Mouse (Mus musculus) kidney, embryonic 14.5 days (tissue): ENCODE data around the gene Larp7. TPM values are rescaled to one million over a fixed set of nuclear protein-coding genes. Genes with fewer than 3 reads are reported as not detected.
A peak's percentile ranks its signal among the peaks of the same experiment; 100 is the strongest.

Experiments
- ATAC-seq: fragments of 200-750 bp; cut with Nextera tagmentation; 2 replicates; pipeline ENCODE4 v1.8.0; 2017; ENCODE audit warnings: moderate number of reproducible peaks, mild to moderate bottlenecking, moderate TSS enrichment, moderate library complexity; ENCODE audit not compliant: low FRiP score, low TSS enrichment
- H3K27ac ChIP-seq: fragments of 300-500 bp; sonication (generic); 2 replicates; pipeline ENCODE4 v1.5.1; 2014; ENCODE audit warnings: low read depth, mild to moderate bottlenecking, low read length, moderate library complexity, mixed read lengths
- H3K27me3 ChIP-seq: fragments of 300-500 bp; sonication (generic); 2 replicates; pipeline ENCODE4 v1.6.1; 2014; ENCODE audit warnings: mild to moderate bottlenecking, low read length; ENCODE audit not compliant: control insufficient read depth, insufficient read depth
- H3K36me3 ChIP-seq: fragments of 300-500 bp; sonication (generic); 2 replicates; pipeline ENCODE4 v1.6.1; 2014; ENCODE audit warnings: low read length, mixed read lengths; ENCODE audit not compliant: control insufficient read depth, insufficient read depth
- H3K4me1 ChIP-seq: fragments of 300-500 bp; sonication (generic); 2 replicates; pipeline ENCODE4 v1.6.1; 2014; ENCODE audit warnings: low read length, mixed read lengths; ENCODE audit not compliant: control insufficient read depth, insufficient read depth
- H3K4me2 ChIP-seq: fragments of 300-500 bp; sonication (generic); replicated peaks from 2 replicates; pipeline ENCODE4 v1.6.1; 2014; ENCODE audit warnings: low read depth, mild to moderate bottlenecking, low read length
- H3K4me3 ChIP-seq: fragments of 300-500 bp; sonication (generic); 2 replicates; pipeline ENCODE4 v1.5.1; 2014; ENCODE audit warnings: mild to moderate bottlenecking, low read length
- H3K9ac ChIP-seq: fragments of 300-500 bp; sonication (generic); 2 replicates; pipeline ENCODE4 v1.6.1; 2014; ENCODE audit warnings: low read depth, mild to moderate bottlenecking, low read length, moderate library complexity
- H3K9me3 ChIP-seq: fragments of 300-500 bp; sonication (generic); 2 replicates; pipeline ENCODE4 v1.6.1; 2016; ENCODE audit warnings: low read length; ENCODE audit not compliant: control insufficient read depth
- WGBS: fragments of 180-500 bp; shearing (Covaris S2); extraction: QIAGEN DNeasy Blood & Tissue Kit; methylation state at CpG from one replicate; pipeline ENCODE4 v1.1.7; 2014; 5-methylcytosine and 5-hydroxymethylcytosine counted together
- microRNA counts: library from miRNA; unstranded; fragments of <30 nt; microRNA quantifications from one replicate; lab custom pipeline; 2017
- microRNA-seq: library from miRNA; unstranded; fragments of <30 nt; microRNA quantifications from one replicate; pipeline ENCODE4, GENCODE M21; 2016
- polyA plus RNA-seq: library from polyadenylated mRNA; unstranded; fragments of >200 nt; fragmentation: Nextera tagmentation; extraction: Ambion mirVana; gene quantifications from 2 replicates; pipeline ENCODE4 v1.2.1, GENCODE M21; 2014

Larp7 gene
- polyA plus RNA-seq, 1 experiment from 2014 or later = 65.2 TPM

- Histone ChIP-seq H3K27ac (no peak overlapping the region), H3K9ac (peak overlapping the region; percentile 67), H3K4me2 (peak overlapping the region; percentile 100), H3K4me1 (peaks cover 5% of the 10 kb centered on the region), H3K27me3 (peaks cover 26% of the 10 kb centered on the region), H3K36me3 (no peaks in the 10 kb centered on the region), H3K4me3 (peak overlapping the region; percentile 59), H3K9me3 (no peaks in the 10 kb centered on the region)
- peak; percentile 77 for ATAC-seq
- 2% methylated on average over 20 of the region's 23 CpGs for WGBS
These were observed 54.9 kb downstream of the Larp7 start for GRCm38 (mm10) chr3:127498197-127498741.

GRCm38 (mm10) chr3:127492663-127493062, 60.5 kb downstream of the Larp7 start:
- H3K9me3 ChIP-seq = no peaks in the 10 kb centered on the region
- no peaks in the 10 kb centered on the region for H3K36me3 ChIP-seq
- no peaks in the 10 kb centered on the region for H3K4me1 ChIP-seq
- WGBS = 85% methylated on average over 3 of the region's 3 CpGs
- ATAC-seq = no peak
- H3K27me3 ChIP-seq = peaks cover 2% of the 10 kb centered on the region
- no peak overlapping the region for H3K4me3 ChIP-seq
- no peak overlapping the region for H3K27ac ChIP-seq
- no peak overlapping the region for H3K9ac ChIP-seq
- no peak overlapping the region for H3K4me2 ChIP-seq

- 90% methylated on average over 7 of the region's 7 CpGs for WGBS
These were observed 65.8 kb downstream of the Larp7 start for GRCm38 (mm10) chr3:127487302-127487701.

More at GRCm38 (mm10) chr3:127487302-127487701, 65.8 kb downstream of the Larp7 start:
- Histone ChIP-seq H3K9ac (no peak overlapping the region), H3K9me3 (no peaks in the 10 kb centered on the region), H3K27me3 (no peaks in the 10 kb centered on the region), H3K27ac (no peak overlapping the region), H3K4me3 (no peak overlapping the region), H3K36me3 (no peaks in the 10 kb centered on the region), H3K4me2 (no peak overlapping the region), H3K4me1 (no peaks in the 10 kb centered on the region)
- no peak for ATAC-seq

MicroRNA genes within 50 kb of the gene (microRNA counts, 519-probe panel; counts per million panel counts)
- microRNA mmu-miR-302a (lab: Ali Mortazavi, UCI) (not detected), microRNA mmu-miR-302b (lab: Ali Mortazavi, UCI) (not detected), microRNA mmu-miR-302c (lab: Ali Mortazavi, UCI) (not detected), microRNA mmu-miR-302d (lab: Ali Mortazavi, UCI) (not detected), microRNA mmu-miR-367 (lab: Ali Mortazavi, UCI) (not detected)

Small RNAs within 50 kb of the gene (microRNA-seq; reads per million reads assigned to microRNA genes)
- gene Mir302a (10.3 reads per million, percentile 28 among the genes with 10 or more reads in this experiment), gene Mir302b (6.3 reads per million, percentile 22 among the genes with 10 or more reads in this experiment), gene Mir302c (2.1 reads per million, percentile 3 among the genes with 10 or more reads in this experiment), gene Mir302d (9.0 reads per million, percentile 26 among the genes with 10 or more reads in this experiment), gene Mir367 (not detected)

Other genes starting within 250 kb of the Larp7 start
- gene Ank2, start 54.0 kb downstream of the Larp7 start, polyA plus RNA-seq = 8.8 and 11.5 TPM in 2 replicates
- gene Zgrf1, start 140 bp upstream of the Larp7 start, polyA plus RNA-seq = 5.7 and 14.0 TPM in 2 replicates
- gene Neurog2, start 79.8 kb upstream of the Larp7 start, polyA plus RNA-seq = not detected in 2 replicates
- gene Alpk1, start 227.2 kb upstream of the Larp7 start, polyA plus RNA-seq = 0.49 and 1.2 TPM in 2 replicates
- 3.2 and 4.2 TPM in 2 replicates for gene Tifa, start 236.5 kb upstream of the Larp7 start, polyA plus RNA-seq